Mouse (Mus musculus): Measurements from ENCODE around the gene Rbms3. TPM values are rescaled to one million over a fixed set of nuclear protein-coding genes. Genes with fewer than 3 reads are reported as not detected.

The Rbms3 gene
- polyA plus RNA-seq, 1 experiment from 2014 or later: 38.3 TPM

DNA sequence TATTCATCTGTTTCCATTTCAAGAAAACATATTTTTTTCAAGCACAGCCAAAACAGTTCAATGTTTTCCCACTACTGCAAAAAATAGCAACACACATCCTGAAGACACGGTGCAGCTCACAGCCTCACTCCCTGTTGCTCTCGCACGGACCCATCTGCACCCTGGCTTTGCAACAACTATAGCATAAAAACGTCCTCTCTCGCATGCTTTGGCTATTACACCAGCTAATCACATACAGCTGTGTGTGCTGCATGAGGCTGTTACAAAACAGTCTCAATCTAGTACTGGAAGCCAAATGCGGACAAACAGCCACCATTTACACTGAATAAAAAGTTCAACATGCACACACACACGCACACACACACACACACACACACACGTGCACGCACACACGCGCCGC is 383.5 kb downstream of the Rbms3 start:
- H3K9ac ChIP-seq (ENCODE audit: low read length): no peak overlapping the region
- ATAC-seq (replicated peaks; ENCODE audit: extremely low read depth, insufficient read depth, low FRiP score): no peak
- no peak overlapping the region for H3K4me3 ChIP-seq (ENCODE audit: low read length)
- H3K4me1 ChIP-seq (ENCODE audit: control insufficient read depth, insufficient read depth, low read length): peaks cover 16% of the 10 kb centered on the region
- no peaks in the 10 kb centered on the region for H3K27me3 ChIP-seq (ENCODE audit: control insufficient read depth, insufficient read depth, low read length)
- H3K27ac ChIP-seq (ENCODE audit: low read length): no peak overlapping the region; the same call in 1 of the 2 replicates
- WGBS: 73% methylated on average over 12 of the region's 12 CpGs
- peaks cover 9% of the 10 kb centered on the region for H3K9me3 ChIP-seq (replicated peaks; ENCODE audit: control insufficient read depth, low read length)
- H3K4me2 ChIP-seq (ENCODE audit: low read depth, low read length): peak overlapping the region; percentile 26; the same call in 1 of the 2 replicates
- peaks cover 7% of the 10 kb centered on the region for H3K36me3 ChIP-seq (ENCODE audit: control insufficient read depth, insufficient read depth)

DNA sequence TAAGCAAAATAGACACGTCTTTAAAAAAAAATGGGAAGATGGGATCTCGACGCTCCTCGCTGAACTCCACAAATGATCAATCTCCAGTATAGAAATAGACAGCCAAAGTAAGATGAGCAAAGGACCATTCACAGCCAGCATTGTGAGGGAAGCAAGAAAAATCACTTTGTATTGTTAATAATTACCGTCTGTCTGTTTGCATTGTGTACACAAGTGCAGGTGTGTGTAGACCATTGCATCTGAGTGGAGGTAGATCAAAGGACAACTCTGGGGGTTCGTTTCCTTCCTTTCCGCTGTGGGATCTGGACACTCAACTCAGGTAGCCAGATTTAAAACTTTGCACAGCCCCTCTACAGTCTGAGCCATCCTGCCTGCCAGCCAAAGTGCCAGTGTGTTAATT is 386.3 kb downstream of the Rbms3 start:
- no peaks in the 10 kb centered on the region for H3K27me3 ChIP-seq (ENCODE audit: control insufficient read depth, insufficient read depth, low read length)
- H3K9me3 ChIP-seq (replicated peaks; ENCODE audit: control insufficient read depth, low read length): peaks cover 12% of the 10 kb centered on the region
- H3K4me1 ChIP-seq (ENCODE audit: control insufficient read depth, insufficient read depth, low read length): peaks cover 16% of the 10 kb centered on the region
- H3K27ac ChIP-seq (ENCODE audit: low read length): no peak overlapping the region
- H3K4me3 ChIP-seq (ENCODE audit: low read length): no peak overlapping the region
- H3K4me2 ChIP-seq (ENCODE audit: low read depth, low read length): no peak overlapping the region
- ATAC-seq (replicated peaks; ENCODE audit: extremely low read depth, insufficient read depth, low FRiP score): no peak
- peaks cover 11% of the 10 kb centered on the region for H3K36me3 ChIP-seq (ENCODE audit: control insufficient read depth, insufficient read depth)
- WGBS: 90% methylated on average over 7 of the region's 7 CpGs
- no peak overlapping the region for H3K9ac ChIP-seq (ENCODE audit: low read length)

- H3K4me1 ChIP-seq (ENCODE audit: control insufficient read depth, insufficient read depth, low read length): peaks cover 6% of the 10 kb centered on the region; the same call in 1 of the 2 replicates
- 76% methylated on average over 6 of the region's 6 CpGs for WGBS
- H3K9ac ChIP-seq (ENCODE audit: low read length): no peak overlapping the region
- no peaks in the 10 kb centered on the region for H3K9me3 ChIP-seq (replicated peaks; ENCODE audit: control insufficient read depth, low read length)
- H3K27ac ChIP-seq (ENCODE audit: low read length): no peak overlapping the region
- no peak for ATAC-seq (replicated peaks; ENCODE audit: extremely low read depth, insufficient read depth, low FRiP score)
- no peaks in the 10 kb centered on the region for H3K36me3 ChIP-seq (ENCODE audit: control insufficient read depth, insufficient read depth)
- no peak overlapping the region for H3K4me3 ChIP-seq (ENCODE audit: low read length)
- no peak overlapping the region for H3K4me2 ChIP-seq (ENCODE audit: low read depth, low read length)
- H3K27me3 ChIP-seq (ENCODE audit: control insufficient read depth, insufficient read depth, low read length): no peaks in the 10 kb centered on the region
Observed at GRCm38 (mm10) chr9:117234726-117235075, 395.0 kb downstream of the Rbms3 start.

GRCm38 (mm10) chr9:117234065-117234725 is 395.5 kb downstream of the Rbms3 start:
- H3K4me3 ChIP-seq (ENCODE audit: low read length): no peak overlapping the region
- H3K36me3 ChIP-seq (ENCODE audit: control insufficient read depth, insufficient read depth): no peaks in the 10 kb centered on the region
- H3K4me2 ChIP-seq (ENCODE audit: low read depth, low read length): no peak overlapping the region
- no peaks in the 10 kb centered on the region for H3K27me3 ChIP-seq (ENCODE audit: control insufficient read depth, insufficient read depth, low read length)
- H3K9ac ChIP-seq (ENCODE audit: low read length): no peak overlapping the region
- no peaks in the 10 kb centered on the region for H3K9me3 ChIP-seq (replicated peaks; ENCODE audit: control insufficient read depth, low read length)
- ATAC-seq (replicated peaks; ENCODE audit: extremely low read depth, insufficient read depth, low FRiP score): no peak
- H3K4me1 ChIP-seq (ENCODE audit: control insufficient read depth, insufficient read depth, low read length): peaks cover 6% of the 10 kb centered on the region; the same call in 1 of the 2 replicates
- no peak overlapping the region; the same call in 1 of the 2 replicates for H3K27ac ChIP-seq (ENCODE audit: low read length)
- WGBS: 87% methylated on average over 5 of the region's 5 CpGs

DNA sequence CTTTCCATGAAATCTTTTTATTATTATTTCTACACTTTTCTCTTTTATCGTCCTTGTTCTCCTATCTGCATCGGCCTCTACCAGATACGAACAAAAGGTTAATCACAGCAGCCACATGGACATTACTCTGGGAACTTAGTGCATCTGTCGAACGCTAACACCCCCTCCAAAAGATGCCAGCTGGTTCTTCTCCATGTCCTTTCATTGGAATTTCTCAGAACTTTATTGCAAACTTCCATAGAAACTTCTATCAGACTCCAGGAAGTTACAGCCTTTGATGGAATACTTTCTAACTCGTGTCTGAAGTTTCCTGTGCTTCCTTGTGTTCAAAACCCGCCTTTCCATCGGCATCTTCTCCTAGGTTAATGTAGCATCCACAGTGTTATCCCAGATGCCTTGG is 407.0 kb downstream of the Rbms3 start:
- no peak for ATAC-seq (replicated peaks; ENCODE audit: extremely low read depth, insufficient read depth, low FRiP score)
- 66% methylated on average over 8 of the region's 8 CpGs for WGBS

GRCm38 (mm10) chr9:117221481-117221880 is 408.2 kb downstream of the Rbms3 start:
- Histone ChIP-seq H3K27me3 (ENCODE audit: control insufficient read depth, insufficient read depth, low read length) (no peaks in the 10 kb centered on the region), H3K36me3 (ENCODE audit: control insufficient read depth, insufficient read depth) (0 out of 2 replicates have a peak, but pooled peaks cover 2% of the 10 kb centered on the region), H3K4me3 (ENCODE audit: low read length) (no peak overlapping the region), H3K27ac (ENCODE audit: low read length) (no peak overlapping the region), H3K4me2 (ENCODE audit: low read depth, low read length) (no peak overlapping the region), H3K9me3 (replicated peaks; ENCODE audit: control insufficient read depth, low read length) (no peaks in the 10 kb centered on the region), H3K9ac (ENCODE audit: low read length) (no peak overlapping the region), H3K4me1 (ENCODE audit: control insufficient read depth, insufficient read depth, low read length) (no peaks in the 10 kb centered on the region)
- no peak for ATAC-seq (replicated peaks; ENCODE audit: extremely low read depth, insufficient read depth, low FRiP score)
- WGBS: 71% methylated on average over 4 of the region's 4 CpGs

More for the DNA sequence above, 407.0 kb downstream of the Rbms3 start:
- no peaks in the 10 kb centered on the region for H3K27me3 ChIP-seq (ENCODE audit: control insufficient read depth, insufficient read depth, low read length)
- no peak overlapping the region for H3K27ac ChIP-seq (ENCODE audit: low read length)
- no peaks in the 10 kb centered on the region for H3K9me3 ChIP-seq (replicated peaks; ENCODE audit: control insufficient read depth, low read length)
- H3K4me3 ChIP-seq (ENCODE audit: low read length): no peak overlapping the region
- H3K36me3 ChIP-seq (ENCODE audit: control insufficient read depth, insufficient read depth): 0 out of 2 replicates have a peak, but pooled peaks cover 4% of the 10 kb centered on the region
- no peak overlapping the region for H3K4me2 ChIP-seq (ENCODE audit: low read depth, low read length)
- no peak overlapping the region for H3K9ac ChIP-seq (ENCODE audit: low read length)
- no peaks in the 10 kb centered on the region for H3K4me1 ChIP-seq (ENCODE audit: control insufficient read depth, insufficient read depth, low read length)

DNA sequence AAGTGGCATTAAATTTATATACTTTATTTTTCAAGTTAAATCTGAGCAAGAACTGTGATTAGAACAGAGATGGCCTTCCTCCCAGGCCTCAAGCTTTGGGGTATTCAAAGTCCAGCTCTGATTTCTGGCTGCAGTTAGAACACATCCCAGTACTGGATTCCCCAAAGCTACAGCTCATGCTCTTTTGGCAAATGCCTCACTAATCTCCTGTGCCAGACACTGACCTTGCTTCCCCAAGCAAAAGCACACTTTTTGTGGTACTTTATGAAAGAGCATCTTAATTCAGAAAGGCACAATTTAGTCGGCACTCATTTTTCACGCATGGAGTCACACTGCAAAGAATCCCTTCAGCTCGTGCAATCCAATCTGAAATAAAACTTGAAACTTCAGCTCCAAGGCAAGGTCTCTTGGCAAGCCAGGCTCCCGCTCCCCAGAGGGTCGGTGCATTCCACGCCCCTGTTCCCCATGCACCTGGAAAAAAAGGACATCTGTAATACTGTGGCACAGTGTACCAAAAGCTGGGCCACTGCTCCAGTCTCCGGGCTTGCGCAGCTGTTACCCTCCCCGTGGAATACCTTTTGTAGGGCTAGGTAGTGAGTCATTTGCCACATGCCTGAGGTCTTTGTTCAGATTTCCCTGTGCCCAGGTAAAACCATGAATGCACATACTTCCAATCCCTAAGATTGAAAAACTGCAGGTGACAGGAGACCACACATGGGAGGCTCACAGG is 413.5 kb downstream of the Rbms3 start:
- H3K4me1 ChIP-seq (ENCODE audit: control insufficient read depth, insufficient read depth, low read length): no peaks in the 10 kb centered on the region; the same call in 1 of the 2 replicates
- no peak overlapping the region for H3K27ac ChIP-seq (ENCODE audit: low read length)
- no peaks in the 10 kb centered on the region for H3K27me3 ChIP-seq (ENCODE audit: control insufficient read depth, insufficient read depth, low read length)
- H3K36me3 ChIP-seq (ENCODE audit: control insufficient read depth, insufficient read depth): no peaks in the 10 kb centered on the region
- H3K4me3 ChIP-seq (ENCODE audit: low read length): no peak overlapping the region
- ATAC-seq (replicated peaks; ENCODE audit: extremely low read depth, insufficient read depth, low FRiP score): no peak
- no peak overlapping the region for H3K4me2 ChIP-seq (ENCODE audit: low read depth, low read length)
- WGBS: 80% methylated on average over 9 of the region's 9 CpGs
- H3K9ac ChIP-seq (ENCODE audit: low read length): no peak overlapping the region
- H3K9me3 ChIP-seq (replicated peaks; ENCODE audit: control insufficient read depth, low read length): no peaks in the 10 kb centered on the region

DNA sequence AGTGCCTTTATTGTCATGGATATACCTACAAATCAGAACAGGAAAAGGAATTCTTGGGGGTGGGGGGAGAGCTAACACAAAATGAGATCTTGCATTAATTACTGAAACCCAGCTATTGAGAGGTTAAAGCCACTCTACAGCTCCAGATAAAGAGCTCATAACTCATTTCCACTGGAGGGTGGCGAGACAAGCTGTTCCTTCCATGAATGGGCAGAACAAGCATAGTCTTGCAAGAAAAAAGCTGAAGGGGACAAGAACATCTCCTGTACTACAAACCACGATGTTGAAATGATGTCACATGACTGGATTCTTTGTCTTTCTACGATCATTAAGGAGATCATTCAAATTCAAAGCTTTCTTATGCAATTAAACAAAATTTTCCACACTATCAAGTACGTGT is 417.7 kb downstream of the Rbms3 start:
- H3K9ac ChIP-seq (ENCODE audit: low read length): no peak overlapping the region
- WGBS: 69% methylated on average over 4 of the region's 4 CpGs
- H3K36me3 ChIP-seq (ENCODE audit: control insufficient read depth, insufficient read depth): no peaks in the 10 kb centered on the region
- no peak overlapping the region for H3K4me2 ChIP-seq (ENCODE audit: low read depth, low read length)
- no peak overlapping the region for H3K4me3 ChIP-seq (ENCODE audit: low read length)
- H3K27ac ChIP-seq (ENCODE audit: low read length): no peak overlapping the region
- no peaks in the 10 kb centered on the region; the same call in 1 of the 2 replicates for H3K4me1 ChIP-seq (ENCODE audit: control insufficient read depth, insufficient read depth, low read length)
- no peak for ATAC-seq (replicated peaks; ENCODE audit: extremely low read depth, insufficient read depth, low FRiP score)
- no peaks in the 10 kb centered on the region for H3K9me3 ChIP-seq (replicated peaks; ENCODE audit: control insufficient read depth, low read length)
- H3K27me3 ChIP-seq (ENCODE audit: control insufficient read depth, insufficient read depth, low read length): no peaks in the 10 kb centered on the region

DNA sequence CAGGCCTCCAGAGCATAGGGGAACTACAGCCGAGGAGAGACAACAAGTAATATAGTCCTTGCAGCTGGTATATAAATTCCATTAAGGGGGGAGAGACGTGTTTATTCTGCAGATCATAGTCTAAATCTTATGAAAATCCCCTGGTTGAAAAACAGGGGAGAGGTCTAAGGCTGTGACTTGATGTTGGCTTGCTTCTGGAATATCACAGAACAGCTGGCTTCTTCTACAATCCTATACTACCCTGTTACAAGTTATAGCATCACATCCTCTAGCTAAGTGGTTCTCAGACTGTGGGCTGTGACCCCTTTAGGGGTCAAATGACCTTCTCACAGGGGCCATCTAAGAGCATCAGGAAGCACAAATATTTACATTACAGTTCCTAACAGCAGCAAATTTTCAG is 419.4 kb downstream of the Rbms3 start:
- Histone ChIP-seq H3K4me1 (ENCODE audit: control insufficient read depth, insufficient read depth, low read length) (no peaks in the 10 kb centered on the region; the same call in 1 of the 2 replicates), H3K9me3 (replicated peaks; ENCODE audit: control insufficient read depth, low read length) (no peaks in the 10 kb centered on the region), H3K4me3 (ENCODE audit: low read length) (no peak overlapping the region), H3K9ac (ENCODE audit: low read length) (no peak overlapping the region), H3K36me3 (ENCODE audit: control insufficient read depth, insufficient read depth) (no peaks in the 10 kb centered on the region), H3K27ac (ENCODE audit: low read length) (no peak overlapping the region), H3K4me2 (ENCODE audit: low read depth, low read length) (no peak overlapping the region), H3K27me3 (ENCODE audit: control insufficient read depth, insufficient read depth, low read length) (no peaks in the 10 kb centered on the region)
- WGBS: 77% methylated on average over 2 of the region's 2 CpGs
- no peak for ATAC-seq (replicated peaks; ENCODE audit: extremely low read depth, insufficient read depth, low FRiP score)
